Mouse (Mus musculus) cerebellum, adult 11 months (tissue): ENCODE data around the gene Mab21l3.

Experiments used
- DNase-seq: peaks from one replicate; pipeline ENCODE4 v3.0.0; 2022

The Mab21l3 gene

DNA sequence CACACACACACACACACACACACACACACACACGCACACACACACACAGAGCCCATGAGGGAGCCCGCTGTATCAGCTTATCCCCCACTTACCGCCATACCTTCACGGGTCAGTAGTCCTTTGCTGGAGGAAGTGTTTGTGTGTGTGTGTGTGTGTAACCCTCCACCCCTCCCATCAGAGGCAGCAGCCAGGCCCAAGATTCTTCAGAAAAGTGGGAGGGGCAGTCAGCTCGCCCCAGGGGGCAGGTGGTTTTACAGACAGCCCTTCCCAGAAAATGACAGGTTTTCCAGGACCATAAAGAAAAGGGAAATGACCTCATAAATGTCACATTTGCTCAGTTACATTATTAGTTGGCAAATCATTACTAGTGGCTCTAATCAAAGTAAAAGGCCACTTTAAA is at the start of gene Mab21l3:
Gene Mab21l3, minus strand, starts transcription at position 144 of the 400 bp plus-strand sequence.
- no peak for DNase-seq

DNA sequence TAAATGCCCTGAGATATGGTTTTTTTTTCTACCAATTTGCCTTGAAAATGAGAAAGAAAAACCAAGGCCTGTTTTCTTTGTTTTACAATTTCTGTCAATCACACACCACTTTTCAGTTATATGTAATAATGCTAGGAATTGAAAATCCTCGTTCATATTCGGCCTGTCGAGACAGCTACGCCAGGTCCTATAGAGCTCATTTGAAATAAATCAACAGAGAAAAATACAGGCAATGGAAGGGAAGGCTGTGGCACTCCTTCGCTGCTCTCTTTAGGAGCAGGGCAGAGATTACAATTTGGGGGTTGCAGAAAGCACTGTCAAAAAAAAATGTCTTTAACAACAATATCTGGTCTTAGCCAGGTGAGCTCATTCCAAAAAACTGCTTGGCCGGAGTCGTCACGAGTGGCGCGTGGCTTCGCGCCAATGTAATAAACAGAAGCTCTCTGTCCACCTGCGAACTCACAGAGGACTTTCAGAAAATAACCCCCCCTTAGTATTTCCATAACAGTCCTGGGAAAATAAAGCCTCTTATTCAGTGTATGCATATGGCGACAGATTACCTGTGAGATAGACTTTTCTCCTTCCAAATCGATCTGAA is 48.7 kb upstream of the Mab21l3 start:
- DNase-seq = no peak

DNA sequence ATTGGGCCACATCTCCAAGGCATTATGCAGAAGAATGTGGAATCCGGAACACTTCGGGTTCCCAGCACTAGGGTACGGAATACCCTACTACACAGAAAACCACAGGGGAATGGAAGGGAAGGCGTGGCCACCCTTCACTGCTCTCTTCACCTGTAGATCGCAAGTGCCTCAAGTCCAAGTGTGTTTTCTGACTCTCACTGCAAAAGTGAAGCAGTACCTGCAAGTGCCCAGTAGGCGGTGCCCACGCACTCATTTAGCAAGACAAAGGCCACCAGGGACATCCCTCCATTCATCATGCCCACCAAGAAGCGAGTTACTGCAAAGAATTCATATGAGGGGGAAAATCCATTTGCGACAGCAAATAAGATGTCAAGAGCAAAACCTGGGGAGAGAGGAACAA is 48.1 kb upstream of the Mab21l3 start:
- DNase-seq = peak; percentile 73

DNA sequence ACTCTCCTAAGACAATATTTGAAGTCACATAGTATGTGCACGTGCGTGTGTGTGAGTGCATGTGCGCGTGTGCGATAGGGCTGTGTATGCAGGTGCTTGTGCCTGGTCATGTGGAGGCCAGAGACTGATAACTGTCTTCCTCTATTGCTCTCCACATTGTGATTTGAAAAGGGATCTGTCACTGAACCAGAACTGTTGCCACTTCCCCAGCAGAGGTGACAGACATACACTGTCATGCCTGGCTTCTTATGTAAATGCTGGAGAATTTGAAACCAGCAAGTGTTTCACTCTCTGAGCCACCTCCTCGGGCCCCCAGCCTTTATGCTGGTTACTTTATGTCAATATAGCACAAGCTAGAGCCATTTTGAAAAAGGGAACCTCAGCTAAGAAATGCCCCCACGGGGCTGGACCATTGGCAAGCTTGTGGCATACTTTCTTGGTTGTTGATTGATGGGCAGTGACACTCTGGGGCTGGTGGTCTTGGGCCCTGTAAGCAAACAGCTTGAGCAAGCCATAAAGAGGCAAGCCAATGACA is 46.7 kb upstream of the Mab21l3 start:
- DNase-seq = no peak

DNA sequence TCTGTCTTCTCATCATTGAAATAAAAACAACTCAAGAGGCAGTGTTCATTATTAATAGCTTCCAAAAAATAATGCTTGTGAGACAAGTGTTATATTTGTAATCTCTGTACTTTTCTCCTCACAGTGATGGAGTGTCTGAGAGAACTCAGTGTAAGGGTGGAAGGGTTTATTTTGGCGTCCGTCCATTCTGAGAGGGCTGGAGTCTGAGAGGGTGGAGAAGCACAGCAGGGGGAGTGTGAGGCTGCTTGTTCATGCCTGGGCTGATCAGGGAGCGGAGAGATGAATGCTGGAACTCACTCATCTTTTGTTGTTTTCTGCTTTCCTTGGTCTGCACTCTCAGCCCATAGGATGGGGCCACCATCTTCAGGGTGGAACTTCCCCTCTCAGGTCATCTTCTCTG is 36.8 kb upstream of the Mab21l3 start:
- no peak for DNase-seq

DNA sequence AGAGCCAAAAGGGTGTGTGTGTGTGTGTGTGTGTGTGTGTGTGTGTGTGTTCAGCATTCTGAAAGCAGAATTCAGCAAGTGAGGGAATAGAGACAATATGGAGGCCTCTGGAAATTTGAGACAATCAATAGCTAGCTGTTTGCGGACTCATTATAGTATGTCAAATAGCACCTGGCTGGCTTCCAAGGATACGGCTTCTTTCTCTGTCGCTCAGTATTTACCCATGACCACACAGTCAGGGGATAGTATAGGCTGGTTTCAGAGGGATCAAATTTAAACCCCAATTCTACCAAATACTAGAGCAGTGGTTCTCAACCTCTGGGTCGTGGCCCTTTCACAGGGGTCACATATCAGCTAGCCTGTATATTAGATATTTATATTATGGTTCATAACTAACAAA is 36.3 kb upstream of the Mab21l3 start:
- DNase-seq = no peak

DNA sequence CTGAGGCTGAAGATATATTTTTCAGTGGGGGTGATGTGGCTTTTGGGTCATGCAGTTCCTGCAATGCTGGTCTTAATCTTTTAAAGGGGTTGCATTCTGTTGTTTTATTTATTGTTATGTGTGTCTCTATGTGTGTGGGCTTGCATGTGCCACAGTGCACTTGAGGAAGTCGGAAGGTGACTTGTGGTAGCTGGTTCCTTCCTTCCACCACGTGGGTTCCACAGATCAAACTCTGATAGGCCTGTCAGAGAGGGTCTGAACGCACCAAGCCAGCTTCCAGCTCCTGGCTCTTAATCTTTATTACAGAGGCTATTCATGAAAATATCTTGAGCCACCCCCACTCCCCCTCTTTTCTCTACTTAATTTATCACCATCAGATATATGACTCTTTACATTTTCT is 35.1 kb upstream of the Mab21l3 start:
- no peak for DNase-seq

DNA sequence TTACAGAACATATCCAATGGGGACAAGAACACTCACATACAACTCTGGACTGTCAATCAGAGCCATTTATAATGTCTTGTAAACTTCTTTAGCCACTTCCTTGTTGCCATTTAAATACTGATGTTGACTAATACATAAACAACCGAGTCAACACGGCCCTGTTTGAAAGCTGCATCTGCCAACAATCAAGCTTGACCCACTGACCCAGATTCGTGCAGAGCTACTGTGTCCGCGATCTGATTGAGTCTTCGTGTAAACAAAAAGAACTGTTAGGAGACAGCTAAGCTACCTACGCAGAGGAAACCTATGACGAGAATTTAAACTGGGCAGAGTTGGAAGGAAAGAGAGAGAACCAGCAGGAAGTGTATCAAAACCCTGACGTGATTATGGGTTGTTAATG is 33.0 kb upstream of the Mab21l3 start:
- DNase-seq = no peak

DNA sequence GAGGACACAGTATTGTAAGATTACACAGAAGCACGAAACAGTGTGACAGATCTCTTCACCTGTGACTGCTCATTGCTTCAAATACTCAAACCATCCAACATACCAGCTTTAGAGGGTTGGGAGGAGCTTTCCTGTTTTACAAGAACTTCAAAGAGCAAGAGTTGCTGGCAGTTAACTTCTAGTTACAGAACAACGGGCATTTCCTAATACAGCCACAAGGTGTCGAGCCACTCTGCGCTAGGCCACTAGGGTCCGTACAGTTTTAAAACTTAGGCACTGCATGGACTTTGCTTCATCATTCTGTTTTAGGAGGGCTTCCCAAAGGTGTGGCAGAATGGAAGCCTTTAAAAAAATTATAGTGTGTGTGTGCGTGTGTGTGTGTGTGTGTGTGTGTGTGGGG is 32.1 kb upstream of the Mab21l3 start:
- no peak for DNase-seq

DNA sequence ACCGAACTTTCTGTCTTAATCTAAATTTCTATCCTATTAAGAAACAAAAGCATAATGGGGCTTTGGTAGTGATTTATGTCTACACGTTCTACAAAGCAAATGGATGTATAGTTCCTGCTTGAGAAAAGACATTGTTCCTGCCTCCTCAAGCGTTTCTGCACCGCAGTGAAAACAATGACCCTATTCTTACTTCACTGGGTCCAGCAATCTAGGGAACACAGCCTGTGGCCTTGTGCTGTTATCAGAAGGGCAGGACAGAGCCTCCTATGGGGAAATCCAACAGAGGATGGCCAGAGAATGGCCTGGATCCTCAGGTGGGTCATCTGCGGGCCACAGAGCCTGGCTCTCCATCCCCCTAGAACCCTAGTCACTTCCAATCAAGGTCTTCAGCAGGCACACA is 29.4 kb upstream of the Mab21l3 start:
- no peak for DNase-seq

DNA sequence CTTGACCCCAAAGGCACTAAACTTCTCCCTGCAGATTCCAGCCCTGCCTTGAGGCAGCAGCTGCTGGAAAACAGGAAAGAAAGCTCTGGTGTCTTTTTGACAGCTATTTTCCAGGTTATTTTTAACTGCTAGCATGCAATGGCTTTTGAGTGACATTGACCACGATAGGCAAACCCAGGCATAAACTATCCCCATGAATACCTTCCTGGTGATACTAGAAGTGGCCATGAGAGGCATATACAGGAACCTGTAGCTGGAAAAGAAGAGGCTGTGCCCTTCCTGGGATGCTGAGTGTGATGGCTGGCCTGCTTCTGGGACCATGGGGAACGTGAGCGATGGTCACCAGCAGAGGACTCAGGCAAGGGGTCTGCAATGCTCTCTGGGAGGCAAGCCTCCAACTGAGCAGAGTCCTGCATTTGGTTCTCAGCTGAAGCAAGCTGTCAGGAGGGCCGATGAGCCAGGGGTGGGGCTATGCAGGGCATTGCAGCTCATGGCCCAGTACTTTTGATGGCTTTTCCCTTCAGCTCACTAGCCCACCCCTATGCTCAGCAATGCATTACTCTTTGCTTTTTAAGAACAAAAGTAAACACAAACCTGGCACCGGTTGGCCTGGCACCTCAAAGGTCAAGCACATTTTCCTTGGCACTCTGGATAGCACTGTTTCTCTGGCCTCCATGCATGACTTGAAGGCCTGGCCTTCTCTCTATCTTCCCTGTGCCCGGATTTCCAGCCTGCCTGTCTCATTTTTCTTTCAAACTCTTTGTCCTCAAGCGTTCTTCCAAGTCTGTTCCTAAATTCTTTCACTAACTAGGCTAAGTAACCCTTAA is 27.9 kb upstream of the Mab21l3 start:
- DNase-seq = no peak

DNA sequence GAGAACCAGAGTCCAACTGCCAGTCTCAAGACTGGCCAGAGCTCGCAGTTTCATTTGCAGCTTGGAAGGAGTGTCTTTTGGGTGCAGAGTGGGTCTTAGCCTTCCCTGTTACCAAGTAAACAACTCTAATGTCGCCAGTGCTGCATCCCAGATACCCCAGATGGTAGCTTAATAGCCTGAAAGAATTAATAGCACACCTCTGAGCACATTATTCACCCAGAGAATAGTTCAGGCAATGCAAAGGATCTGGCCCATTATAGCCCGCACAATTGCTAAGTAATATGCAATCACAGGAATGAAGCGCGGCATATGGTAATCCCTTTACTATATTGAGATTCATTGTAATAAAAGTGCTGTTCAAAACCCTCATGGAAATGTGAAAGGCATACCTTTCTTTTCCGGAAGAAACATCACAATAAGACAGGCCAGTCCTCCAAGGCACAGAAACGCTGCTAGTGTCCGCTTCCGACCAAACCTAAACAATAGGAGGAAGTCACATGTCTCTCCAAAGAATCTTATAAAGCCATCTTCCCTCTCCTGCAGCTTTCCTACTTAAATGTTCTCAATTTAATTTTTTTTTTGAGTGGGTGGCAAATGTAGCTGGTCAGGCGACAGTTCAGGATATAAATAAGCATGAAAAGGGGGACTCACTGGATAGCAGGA is 26.6 kb upstream of the Mab21l3 start:
- DNase-seq = no peak

DNA sequence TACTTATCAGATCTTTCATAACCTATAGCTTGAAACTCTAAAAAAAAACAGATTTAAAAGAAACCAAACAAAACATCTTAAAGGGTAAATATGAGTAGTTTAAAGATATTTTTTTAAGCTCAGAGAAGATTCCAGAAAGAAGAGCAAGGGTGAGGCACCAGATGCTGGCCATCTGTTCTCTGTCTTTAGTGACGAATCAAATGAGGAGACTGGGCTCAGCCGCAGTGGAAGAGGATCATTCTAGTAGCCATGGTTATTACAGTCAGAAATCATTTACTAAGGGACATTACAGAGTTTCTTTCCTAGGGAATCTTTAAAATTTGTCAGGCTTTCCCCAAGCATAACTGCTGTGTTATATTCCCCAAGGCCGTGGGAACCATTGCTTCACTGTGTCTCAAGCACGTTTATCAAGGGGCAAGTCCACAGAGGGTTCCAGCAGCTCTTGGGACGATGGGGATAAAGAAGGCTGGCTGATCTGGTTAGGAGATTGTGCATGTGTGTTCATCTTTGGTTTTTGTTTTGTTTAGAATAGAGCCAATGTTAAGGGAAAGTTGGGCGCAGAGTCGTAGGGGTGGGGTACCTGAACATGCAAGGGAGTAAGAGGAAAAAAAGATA is 24.4 kb upstream of the Mab21l3 start:
- DNase-seq = no peak

DNA sequence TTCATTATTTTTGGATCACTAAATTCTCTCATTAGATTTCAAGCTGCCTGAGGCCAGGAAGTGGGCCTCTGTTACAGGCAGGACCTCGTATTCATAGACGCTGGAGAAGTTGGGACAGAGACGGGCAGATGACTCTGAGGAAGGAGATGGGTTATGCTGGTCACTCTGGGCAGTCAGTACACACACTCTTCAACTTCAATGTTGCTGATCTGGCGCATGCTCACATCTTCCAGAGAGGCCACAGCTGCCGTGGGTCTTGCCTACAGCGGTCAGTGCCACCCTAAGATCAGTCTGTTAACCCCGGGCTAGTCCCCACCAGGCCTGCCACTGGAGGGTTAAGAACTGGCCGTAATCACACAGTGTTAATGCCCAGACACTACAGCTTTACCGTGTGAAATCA is 23.2 kb upstream of the Mab21l3 start:
- DNase-seq = no peak

DNA sequence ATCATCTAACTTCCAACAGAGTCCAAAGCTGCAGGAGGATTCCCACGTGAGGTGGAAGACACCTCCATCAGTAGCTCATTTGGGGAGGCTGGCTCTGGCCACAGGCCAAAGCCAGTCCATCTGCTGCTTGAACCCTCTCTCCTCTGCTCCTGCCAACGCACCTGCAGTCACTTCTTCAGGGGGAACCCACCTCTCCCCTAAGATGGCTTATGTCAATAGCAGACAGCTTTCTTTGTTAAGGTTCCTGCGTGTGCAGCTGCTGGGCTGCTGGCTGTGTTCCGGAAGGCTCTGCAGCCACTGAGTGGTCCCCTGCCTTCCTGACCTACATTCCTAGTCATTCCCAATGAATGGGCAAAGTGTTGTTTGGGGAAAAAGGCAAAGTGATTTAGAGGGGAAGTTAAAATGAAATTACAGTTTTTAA is 18.3 kb upstream of the Mab21l3 start:
- peak; percentile 79 for DNase-seq

DNA sequence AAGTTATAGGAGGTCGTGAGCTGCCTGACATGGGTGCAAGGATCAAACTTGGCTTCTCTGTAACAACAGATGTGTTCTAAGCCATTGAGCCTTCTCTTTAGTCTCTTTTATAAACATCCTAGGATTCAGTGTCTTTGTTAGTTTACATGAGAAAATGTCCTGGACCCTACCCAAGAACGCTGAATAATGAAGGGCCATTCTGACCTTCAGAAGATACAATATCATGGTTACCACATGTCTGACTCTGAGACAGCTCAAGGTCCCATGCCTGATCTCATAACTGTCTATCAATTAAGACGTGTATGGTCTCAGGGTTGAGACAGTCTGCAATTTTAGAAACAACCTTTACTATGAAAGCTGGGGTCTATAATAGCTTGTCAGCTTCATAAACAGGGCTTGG is 13.1 kb upstream of the Mab21l3 start:
- no peak for DNase-seq

DNA sequence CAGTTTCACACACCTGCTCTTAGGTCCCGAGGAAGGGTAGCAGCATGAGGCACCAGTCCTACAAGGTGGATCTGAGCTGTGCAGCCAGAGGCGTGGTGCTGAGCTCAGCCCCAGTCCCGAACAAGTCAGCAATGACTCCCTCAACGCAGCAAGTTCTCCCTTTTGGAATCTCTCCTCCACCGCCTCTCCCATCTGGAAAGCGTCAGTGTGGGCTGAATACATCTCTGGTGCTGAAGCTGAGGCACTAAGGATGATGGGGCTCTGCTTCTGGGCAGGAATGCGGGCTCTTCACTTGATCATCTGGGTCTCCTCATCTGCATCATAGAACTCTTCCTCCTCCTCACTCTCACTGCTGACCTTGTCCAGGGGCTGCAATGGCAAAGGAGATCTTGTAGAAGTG is 11.4 kb upstream of the Mab21l3 start:
- no peak for DNase-seq

DNA sequence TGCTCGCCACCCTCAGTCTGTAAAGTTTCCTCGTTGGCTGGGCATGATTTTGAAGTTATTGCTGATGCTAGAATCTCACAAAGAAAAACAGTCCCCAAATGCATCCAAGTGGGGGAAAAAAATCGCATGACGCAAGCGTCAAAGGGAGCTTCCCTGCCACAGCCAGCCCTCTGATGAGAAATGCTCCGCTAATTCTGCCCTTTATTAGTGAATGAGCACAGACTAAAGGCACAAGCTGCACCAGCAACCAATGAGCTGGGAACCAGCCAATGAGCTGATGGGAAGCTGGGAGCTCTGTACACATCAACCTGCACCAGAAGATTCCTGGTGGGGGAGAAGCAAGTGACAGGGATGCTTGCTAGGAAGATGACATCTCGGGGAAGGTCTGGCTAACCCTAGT is 11.0 kb upstream of the Mab21l3 start:
- DNase-seq = no peak

DNA sequence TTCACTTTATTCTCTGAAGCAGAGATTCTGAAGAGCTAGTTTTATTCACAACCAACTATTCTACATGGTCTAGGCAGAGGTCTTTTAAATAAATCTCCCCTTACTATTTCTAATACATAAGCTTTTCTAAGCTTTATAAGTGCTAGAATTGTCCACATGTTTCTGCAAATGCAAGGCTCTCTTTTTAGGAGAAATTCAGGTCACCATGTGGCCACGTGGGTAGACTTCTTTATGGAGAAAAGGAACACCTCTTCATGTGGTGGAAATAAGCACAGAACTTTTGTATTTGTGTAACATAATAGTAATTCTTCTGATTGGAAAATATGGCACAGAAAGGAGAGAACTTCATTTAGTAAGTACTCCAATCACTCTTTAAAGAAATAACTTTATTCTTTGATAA is 5.3 kb upstream of the Mab21l3 start:
- DNase-seq = no peak

DNA sequence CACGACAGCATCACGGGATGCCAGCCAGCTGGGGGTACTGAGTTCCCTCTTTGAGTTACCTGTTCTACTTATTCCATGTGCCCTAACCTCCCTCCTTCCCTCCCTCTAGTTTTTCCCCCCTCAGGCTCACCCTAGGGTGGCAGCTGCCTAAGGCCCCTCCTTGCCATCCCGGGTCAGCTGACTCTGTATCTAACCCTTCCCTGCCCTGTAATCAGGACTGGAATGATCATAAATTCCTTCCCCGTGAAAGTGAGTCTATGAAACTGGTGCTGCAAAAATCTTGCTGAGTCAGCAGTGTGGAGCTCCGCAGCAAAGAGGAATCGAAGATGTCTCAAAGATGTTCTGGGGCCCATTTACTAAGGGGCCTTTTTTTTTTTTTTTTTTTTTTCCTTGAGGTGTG is 2.6 kb upstream of the Mab21l3 start:
- no peak for DNase-seq

DNA sequence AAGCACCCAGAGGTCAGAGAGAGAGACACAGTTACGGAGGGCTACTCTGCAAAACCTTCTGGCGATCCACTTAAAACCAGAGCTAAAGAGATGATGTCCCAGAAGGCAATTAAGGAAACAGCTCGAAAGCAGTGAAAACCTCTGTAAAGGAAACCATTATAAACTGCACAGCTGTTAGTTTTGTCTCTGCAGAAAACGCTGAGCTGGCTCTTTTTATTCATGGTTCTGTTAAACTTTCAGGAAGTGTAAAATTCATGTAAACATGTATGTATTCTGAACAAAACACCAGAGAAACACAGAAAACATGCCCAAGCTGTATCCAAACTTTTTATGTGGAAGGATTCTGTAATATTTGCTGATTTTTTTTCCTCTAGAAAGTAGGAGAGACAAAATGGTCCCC is 2.7 kb downstream of the Mab21l3 start:
- DNase-seq = no peak

DNA sequence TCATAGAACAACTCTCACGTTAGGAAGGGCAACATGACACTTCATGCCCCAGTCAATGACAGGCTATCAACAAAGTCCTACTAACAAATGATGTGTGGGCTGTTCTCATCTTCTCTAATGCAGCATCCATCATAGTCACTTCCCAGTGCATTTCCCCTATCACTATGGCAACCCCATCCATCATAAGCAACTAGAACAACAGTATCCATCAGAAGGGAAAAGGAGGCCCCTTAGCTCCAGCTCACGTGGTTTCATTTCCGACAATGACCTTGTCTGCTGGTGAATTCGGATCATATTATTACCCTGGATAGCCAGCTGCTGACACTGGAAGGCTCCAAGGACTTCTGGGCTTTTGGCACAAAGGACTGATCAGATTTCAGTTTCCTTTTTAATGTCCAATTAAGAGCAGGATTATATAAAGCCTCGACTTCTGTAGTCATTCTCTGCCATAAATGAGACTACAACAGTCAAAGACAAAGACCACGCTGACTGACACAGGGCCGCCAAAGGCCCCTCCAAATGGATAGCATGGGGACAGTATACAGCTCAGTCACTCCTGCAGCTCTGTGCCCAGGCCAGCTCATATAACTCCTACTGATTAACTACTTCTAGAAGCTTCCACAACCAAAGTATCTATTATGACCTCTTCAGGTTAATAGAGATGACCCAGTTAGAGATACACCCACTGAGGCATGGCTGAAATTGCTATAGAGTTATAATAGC is 6.2 kb downstream of the Mab21l3 start:
- no peak for DNase-seq

DNA sequence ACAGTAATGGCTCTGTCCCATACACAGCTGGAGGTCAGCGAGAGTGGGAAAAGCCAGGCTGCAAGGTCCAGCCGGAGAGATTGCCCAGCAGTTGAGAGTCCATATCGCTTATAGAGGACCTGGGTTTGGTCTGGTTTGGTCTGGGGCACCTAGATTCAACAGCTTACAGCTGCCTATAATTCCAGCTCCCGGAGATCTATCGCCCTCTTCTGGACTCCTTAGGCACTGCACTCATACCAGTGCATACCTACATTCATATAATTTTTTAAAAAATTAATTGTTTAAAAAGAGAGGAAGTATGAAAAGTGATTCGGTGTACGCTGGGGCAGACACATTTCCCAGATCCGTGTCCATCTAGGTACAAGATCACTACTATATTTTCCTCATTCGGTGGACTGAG is 9.4 kb downstream of the Mab21l3 start:
- no peak for DNase-seq
